Mouse (Mus musculus) fat pad, adult 2 months (tissue): Measurements from ENCODE around the gene Add3.

Source experiments
- DNase-seq: peaks from one replicate; pipeline ENCODE4 v3.0.0-alpha.2; 2011; ENCODE audit warnings: low read depth, low spot score; ENCODE audit errors: extremely low read depth

Add3 gene

DNA sequence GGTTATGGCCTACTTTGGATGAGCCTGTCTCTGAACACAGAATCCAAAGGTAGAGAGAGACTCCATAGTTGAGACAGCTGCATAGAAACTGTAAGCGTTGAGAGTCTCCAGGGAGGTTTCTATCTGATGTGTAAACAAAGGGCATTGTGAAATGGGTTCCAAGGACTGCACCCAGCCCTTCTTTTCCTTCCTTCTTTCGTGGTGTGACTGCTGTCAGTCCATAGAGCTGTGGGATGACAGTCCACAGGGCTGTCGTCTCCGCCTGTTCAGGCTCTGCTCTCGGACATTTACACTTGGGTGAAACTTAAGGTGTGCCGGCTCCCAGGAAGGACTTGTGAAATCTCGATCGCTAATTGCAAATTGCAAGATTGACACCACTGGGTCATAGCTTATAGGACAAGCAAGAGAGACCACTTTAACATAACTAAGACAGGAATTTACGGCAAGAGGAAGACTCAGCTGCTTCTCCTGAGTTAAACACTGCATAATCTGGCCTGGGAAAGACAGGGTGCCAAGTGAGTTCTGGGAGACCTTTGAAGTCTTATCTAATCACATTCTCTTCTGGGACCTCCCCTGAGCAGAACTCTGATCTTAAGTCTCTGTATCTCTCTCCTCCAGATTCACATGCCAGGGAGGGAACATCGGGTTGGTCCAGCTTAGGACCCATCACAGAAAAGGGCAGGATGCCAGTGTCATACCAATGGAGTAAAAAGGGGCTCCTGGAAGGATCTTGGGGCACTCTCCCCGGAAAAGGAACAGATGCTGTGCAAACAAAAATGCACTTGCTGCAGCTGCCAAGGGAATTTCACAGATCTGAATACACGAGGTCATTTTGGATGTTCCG lies 11.5 kb upstream of the Add3 start:
- no peak for DNase-seq

DNA sequence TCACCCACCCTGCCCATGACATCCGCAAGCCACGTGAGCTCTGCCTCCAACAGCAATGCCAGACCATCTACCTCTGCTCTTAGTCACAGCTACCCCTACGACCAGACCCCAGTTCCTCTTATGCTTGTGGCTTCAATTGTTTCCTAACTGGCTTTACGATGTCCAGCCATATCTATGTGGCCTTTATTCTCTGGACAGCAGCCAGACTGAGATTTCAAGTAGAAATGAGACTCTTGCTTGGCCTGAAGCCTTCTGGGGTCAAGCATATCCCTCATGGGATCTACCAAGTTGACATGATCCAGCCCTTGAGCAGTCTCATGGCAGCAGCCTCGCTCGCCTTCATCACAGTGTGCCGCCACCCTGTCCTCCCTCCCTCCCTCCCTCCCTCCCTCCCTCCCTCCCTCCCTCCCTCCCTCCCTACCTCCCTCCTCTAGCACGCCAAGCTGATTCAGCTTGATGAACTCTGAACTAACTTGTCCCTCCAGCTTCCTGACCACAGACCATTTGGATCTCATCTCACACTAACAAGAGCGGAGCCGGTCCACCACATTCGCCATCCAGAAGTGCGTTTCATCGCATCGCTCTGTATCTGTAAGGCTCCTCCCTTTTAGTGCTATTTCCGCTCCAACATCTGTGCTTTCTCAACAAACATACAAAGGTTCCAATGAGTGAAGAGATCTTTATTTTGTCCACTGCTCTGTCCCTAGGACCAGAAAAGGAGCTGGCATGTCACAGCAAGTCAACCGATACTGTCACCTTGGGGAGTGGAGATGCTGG lies 9.7 kb upstream of the Add3 start:
- DNase-seq, result no peak

DNA sequence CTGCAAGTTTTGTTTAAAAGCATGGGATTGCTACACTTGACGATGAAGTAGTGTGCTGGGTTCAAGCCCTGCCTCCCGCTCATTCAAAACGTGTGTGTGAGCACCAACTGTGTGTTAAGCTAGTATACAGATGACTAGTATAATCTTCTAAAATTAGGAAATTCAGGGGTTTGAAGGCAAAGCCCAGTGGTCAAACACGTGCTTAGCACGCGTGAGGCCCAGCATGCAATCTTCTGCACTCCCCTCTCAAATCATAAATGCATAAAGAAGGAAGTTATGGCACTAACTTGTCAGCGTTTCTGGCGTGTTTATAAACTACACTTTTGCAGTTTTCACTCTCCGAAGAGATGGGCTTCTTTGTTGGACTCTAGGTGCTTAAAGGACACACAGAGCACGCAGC lies 7.8 kb upstream of the Add3 start:
- no peak for DNase-seq

DNA sequence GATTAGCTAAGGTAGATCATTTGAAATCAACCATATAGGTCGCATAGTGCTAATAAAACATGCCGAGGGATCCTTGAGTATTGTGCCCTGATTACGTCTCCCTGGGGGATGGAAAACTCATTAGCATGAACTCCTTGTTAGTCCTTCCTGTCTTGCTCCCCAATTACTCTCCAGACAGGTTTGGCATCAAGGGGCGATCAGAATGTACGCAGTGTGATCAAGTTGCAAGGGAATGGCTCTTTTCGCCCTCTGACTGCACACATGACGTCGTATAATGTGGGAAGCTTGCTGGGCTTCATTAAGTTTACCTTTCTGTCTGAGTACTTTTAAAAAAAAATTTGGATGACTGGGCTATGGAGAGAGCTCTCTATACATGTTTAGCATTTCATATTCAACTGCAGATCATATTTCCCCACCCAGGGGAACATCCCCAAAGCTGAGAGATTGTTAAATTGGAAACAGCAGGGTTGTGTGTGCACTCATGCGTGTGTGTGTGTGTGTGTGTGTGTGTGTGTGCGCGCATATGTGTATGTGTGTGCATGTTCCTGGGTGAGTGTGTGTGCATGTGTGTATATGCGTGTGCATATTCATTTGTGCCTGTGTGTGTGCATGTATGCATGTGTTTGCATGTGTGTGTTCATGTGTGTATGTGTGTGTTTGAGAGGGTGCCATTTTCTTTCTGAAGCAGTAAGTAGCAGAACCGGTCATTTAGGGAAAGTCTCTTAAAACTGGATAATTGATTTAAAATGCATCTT lies 3.7 kb upstream of the Add3 start:
- DNase-seq, result no peak

DNA sequence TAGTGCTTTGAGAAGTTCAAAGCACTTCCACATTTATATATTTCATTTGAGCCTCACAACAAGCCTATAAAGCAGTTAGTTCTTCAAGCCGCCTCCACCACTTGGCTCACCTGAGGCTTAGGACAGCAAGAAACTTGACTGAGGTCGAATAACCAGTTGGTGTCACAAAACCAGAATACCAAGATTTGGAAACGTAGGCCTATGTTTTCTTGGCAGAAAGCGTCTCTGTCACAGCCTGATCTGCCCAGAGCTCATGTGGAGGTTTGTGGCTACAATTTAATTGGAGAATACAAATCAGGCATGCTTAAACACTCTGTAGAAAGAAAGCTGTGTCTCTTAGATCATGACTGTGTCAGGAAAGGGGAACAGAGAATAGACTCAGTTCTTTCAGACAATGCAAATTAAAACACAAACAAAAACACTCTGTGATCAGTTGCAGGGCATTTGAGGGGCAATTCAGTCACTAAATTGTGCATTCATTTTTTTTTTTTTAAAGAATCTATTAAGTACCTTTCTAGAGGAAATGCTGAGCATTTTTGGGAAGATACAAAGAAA lies 3.0 kb upstream of the Add3 start:
- DNase-seq, result peak; percentile 85

DNA sequence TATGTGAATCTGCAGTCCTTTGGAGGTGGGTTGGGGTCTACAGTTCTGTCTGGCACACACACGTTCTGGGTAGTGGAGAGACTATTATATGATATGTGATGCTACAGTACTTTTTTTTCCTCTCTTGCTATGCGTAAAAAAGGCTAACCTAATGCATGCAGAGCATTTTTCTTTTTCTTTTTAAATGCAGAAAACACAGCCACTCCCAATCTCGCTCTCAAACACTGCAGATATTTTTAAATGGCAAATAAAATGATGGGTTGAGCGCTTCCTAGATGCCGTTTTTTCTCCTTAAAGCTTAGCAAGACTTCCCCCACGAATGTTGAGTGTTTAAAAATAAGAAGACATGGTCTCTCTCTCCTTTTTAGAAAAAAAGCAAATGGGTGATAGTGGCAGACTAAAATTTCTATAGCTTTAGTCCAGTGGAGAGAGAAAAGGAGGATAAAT lies 584 bp downstream of the Add3 start:
- DNase-seq, result no peak

DNA sequence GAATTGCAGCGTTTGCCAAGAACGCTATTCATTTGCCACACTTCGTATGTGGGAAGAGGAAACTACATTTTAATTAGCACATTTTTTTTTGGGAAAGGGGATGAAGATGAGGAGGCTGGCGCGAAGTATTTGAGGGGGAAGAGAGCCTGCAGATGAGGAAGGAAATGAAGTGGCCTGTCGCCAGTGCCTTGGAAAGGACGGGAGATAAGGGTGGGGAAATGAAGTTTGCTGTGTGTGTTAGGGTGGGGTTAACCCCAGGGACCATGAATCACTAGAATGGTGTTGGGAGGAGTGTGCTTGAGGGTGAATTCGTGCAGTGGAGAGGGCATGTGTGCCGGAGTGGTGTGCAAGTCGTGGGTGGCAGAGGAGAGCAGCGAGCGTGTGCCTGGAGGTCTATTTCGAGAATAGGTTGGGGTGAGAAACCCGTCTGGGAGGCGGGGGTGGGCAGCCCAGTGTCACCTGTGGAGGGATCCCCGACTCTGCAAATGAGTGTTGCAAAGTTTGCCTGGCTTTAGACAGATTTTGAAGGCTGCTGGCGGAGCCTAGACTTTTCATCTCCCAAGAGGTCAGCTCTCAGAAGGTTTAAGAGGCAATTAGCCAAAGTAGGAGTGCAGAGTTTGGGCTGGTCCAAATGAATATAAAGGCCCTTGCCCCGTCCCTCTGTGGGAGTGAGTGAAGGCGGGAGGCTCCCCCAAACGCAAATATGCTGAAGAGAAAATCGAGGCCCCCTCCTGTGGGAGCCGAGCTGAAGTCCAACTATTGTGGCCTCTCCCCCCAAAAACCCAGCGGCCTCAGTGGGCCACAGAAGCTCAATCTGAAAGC lies 1.2 kb downstream of the Add3 start:
- DNase-seq, result no peak

DNA sequence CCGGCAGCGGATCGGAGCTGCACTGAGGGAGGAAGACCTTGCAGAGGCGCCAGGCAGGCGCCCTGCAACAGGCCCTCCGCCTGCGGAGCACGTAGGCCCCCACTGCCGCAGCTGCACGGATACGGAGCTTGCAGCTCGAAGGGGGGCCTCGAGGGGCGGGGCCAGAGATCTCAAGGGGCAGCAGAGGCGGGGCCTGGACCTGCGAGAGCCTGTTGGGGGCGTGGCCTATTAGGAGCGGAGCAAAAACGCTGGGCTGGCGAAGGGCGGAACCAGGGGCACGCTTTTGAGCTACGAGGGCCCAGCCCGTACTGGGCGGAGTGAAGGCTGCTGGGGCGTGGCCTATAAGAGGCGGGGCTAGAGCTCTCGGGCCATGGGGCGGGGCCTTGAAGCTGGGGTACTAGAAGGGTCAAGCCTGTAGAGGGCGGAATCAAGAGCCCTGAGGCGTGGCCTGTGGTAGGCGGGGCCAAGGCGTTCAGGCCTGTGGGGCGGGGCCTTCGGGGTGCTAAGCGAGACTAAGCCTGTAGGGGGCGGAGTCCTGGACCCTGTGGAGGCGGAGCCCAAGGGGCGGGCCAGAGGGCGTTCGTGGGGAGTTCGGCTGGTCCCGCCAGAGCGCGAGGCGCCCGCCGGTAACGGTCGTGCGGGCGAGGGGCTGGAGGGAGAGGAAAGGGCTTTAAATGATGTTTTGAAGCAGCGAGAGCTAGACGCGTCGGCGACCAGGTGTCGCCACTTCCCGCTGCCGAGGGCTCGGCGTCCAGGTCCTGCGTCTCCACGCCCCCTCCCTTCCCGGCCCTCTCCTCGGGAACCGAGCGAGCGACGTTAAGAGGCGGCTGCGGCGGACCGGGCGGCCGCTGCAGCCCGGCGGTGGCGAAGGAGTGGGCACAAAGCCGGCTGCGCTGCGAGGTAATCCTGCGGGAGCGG lies 2.2 kb downstream of the Add3 start:
- peak; percentile 83 for DNase-seq

DNA sequence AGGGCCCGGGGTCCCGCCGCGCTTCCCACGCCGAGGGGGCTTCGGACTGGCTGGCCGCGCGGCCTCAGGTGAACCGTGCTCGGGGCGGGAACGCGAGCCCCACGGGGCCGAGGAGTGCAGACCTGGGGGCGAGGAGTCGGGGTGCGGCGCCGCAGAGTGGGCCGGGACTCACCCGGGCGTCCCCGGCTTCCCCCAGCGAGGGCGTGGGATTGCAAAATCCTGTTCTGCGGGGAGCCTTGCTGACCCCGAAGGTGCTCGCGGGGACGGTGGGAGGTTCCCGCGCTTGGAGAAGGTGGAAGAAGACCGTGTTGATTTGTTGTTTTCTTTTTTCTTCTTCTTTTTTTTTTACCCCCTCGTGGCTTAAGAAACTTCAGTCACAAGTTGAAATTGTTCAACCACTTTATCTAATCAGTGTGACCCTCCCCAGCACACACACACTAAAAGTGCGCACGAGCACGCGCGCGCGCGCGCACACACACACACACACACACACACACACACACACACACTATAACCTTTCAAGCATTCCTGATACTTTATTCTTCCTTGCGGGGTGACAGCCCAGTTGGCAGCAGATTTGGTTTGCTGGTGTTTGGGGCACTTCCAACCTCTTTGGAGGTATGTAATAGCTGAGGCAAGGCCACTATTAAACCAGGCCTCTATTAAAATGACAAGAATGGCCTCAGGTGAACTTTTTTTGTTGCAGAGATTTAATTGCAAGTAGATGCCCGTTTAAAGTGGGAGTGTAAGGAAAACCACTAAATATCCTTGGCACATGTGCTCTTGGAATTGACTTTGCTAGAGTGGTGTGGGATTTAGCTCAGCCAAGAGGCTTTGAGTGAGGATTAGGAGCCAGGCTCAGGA lies 3.1 kb downstream of the Add3 start:
- DNase-seq, result peak; percentile 97

DNA sequence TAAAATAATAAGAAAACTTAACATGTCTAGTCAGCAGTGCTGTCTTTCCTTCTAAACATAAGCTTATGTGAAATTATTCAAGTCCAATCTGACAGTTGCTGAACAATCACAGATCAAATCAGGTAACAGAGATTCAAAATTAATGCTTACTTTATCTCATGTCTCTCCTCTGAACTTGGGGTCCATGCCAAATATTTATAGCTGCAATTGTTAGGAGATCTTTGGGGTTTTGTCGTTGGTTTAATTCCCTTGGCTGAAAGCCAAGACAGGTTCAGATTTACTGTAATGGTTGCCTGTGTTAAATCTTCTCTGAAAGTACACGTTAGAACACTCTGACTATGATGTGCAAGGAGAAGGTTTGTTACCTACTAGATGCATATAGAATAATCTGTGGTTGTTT lies 4.8 kb downstream of the Add3 start:
- no peak for DNase-seq

DNA sequence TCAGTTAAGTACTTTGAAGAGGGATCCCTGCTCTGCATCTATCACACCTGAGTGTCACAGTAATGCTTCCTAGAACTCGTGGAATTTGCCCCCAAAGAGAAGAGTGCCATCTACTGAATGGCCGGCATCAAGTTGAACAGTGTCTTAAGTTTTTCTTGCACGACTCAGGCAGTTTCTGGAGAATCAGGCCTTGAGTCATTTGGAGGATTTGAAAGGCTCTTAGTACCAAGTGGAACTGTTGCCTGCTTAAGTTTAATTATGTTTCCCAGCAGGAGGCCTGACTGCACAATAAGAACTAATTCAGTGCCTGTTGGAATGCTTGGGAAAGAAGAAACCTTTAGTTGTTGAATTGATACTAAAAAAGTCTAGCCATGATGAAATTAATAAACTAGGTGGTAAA lies 9.1 kb downstream of the Add3 start:
- DNase-seq, result no peak

DNA sequence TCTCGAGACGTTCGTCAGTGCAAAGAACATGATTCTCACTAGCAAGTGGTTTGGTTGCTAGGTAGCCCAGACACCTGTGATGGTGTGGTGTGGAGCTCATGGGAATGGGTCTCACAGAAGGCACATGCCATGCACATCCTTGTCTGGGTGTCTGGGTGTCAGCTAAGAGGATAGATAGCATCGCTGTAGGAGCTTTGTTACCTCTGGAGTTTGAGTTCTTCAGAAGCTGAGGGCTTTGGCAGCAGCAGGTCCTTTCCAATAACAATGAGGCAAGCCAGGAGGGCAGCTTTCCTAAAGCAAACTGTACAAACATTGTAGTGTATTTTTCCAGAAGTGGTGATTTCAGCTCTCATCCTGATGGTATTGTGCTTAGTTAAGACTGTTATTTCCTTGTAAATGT lies 12.2 kb downstream of the Add3 start:
- no peak for DNase-seq

DNA sequence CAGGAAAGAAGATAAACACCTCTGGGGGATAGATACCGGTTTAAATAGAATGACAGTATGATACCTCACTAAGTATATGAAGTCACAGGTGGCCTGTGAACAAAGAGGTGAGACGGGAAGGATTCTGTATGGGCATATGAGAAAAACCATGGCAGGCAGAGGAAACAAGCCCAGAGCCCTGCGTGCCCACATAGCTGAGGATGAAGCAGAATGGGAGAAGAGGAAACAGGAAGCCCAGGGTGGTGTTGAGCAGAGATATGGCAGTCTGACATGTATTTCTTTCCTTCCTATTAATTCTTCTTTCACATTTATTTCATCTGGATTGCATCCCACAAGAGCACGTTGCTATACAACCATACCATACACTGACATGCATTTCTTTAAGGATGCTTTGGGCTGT lies 12.9 kb downstream of the Add3 start:
- DNase-seq, result no peak

DNA sequence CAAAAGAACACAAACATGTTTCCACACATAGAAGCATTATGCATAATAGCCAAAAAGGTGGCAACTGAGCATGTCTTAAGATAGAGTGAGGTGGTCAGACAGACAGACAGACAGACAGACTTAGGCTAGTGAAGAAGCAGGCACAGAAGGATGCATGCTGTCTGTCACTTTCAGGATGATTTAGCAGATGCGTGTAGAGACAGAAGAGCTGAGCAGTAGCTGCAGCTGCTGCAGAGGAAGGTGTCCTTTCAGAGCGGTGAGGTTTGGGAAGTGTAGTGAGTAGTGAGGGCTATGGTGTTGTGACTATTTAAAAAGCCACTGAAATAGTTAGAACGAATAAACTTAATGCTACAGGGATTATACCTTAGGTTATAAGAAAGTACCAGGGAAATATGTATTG lies 13.9 kb downstream of the Add3 start:
- DNase-seq, result no peak

DNA sequence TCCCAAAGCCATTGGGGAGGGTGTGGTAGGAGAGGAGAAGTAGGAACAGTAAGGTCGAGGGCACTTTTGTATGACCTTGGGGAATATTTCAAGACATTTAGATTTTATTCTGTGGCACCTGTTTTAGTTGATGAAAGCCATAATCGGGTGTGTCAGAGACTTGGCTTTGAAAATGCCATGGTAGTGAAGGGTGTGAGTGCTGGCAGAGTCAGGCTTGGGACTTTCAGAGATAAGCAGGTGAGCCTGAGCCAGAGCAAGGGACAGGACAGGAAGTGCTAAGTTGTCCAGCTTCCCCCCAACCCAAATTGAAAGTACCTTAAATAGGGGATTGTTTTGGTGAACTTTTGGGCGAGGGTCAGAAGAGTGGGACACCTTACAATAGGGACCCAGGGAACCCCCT lies 16.1 kb downstream of the Add3 start:
- no peak for DNase-seq

DNA sequence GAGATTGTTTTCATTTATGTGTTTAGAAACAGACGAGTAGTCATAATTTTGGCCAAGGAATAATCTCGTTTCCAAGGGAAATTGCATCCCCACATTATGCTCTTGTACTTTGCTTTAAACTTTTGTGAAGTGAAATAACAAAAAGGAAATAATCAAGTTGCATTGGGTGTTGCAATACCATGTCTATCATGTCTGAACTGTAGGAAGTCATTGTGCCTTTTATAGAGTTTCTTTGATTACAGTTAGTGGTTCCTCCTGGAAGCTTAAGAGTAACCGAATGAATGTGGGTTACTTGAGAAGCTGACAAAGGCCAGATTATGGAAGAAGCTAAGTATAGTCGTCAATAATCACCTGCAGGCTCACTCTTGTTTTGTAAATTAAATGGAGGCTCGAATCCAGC lies 16.9 kb downstream of the Add3 start:
- no peak for DNase-seq

DNA sequence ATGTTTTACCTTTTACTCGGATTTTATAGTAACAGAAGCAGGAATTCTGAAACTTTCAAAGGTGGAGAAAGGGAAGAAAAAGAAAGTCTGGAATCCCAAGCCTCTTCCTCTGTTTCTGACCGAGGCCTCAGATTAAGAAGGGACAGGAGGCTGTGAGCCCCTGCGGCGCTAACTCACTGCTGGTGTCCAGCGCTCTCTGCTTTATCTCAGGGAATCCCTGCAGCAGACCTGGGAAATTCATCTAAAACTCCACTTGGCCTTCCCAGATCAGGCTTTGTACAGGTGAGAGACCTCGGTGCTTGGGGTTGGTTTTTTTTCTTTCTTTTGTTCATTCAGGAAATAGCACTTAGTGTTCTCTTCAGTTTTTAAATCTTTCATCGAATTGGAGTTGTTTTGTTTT lies 19.1 kb downstream of the Add3 start:
- no peak for DNase-seq

DNA sequence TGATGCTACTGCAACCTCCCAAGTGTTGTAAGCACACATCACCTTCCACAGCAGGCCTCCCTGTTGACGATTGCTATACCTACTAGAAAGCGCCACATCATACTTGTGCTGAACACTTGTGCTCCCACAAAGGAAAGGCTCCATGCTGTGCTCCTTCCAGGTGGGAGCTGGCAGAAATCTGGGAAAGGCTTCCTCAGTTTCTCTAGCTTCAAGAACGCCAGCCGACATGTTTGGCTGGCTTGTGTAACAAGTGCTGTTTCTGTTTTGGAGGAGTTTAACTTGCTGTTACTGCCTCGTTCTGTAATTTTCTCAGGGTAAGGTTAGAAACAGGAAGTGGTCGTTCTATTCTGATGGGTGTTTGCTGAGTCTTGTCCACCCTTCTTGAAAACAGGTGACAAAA lies 22.7 kb downstream of the Add3 start:
- no peak for DNase-seq

DNA sequence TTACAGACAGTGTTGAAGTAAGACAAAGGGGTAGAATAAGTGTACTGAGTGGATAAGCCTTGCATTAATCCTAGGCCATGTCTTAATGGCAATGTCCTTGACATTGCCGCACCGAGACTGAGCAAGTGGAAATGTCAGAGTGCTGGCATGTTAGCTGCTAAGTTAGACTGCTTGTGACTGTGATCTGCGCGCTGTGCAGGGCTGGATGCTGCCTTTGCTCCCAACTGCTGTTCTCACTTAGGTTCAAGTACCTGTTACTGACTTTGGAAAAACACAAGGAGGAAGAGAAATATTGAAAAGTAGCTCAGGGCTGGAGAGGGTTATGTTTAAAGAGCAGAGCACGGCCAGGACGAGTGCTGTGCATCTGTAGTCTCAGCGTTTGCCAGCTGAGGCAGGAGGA lies 24.4 kb downstream of the Add3 start:
- DNase-seq, result no peak
